Mouse (Mus musculus) bone marrow macrophage, adult 2 months (primary cell): ENCODE data around the gene Hist1h3e.

Experiments
- CTCF ChIP-seq: IDR thresholded peaks from 2 replicates; pipeline ENCODE4 v1.5.1; 2012; ENCODE audit warnings: low read depth, mild to moderate bottlenecking, low read length, moderate library complexity
- POLR2A ChIP-seq: IDR thresholded peaks from 2 replicates; pipeline ENCODE4 v1.6.1; 2012; ENCODE audit warnings: mild to moderate bottlenecking, low read depth, low read length, borderline replicate concordance

DNA sequence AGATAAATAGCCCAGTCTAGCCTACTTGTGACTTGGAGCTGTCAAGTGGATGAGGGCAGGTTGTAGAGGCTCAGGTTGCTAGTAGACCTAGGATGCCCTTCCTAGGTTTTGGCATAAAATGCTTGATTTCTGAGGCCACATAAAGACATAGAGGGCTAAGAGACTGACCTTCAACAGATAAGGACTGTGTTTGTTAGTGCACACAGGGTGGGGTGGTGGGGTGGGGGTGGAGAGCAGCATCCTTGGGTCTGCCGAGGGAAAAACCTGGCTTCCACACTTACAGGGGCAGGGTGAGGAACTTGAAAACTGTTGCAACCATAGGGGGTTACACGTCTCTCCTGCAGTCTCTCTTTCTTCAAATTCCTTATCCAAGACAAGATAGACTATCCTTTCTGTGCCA lies 33.0 kb upstream of the Hist1h3e start:
- no peak for TF ChIP-seq CTCF
- no peak for TF ChIP-seq POLR2A
